Mouse (Mus musculus) neural tube, embryonic 13.5 days (tissue): ENCODE measurements around the gene Setd1a. TPM values are rescaled to one million over a fixed set of nuclear protein-coding genes. Genes with fewer than 3 reads are reported as not detected.
"Not testable (repeated sequence)": the region's sequence is repeated elsewhere in the genome, so short reads cannot be mapped to it uniquely, and the experiment has no call there.

Source experiments
- ATAC-seq: fragments of 200-750 bp; cut with Nextera tagmentation; 2 replicates; pipeline ENCODE4 v1.8.0; 2017; ENCODE audit warnings: low read depth, mild to moderate bottlenecking, moderate TSS enrichment, moderate library complexity
- H3K27ac ChIP-seq: fragments of 300-500 bp; sonication (generic); replicated peaks from 2 replicates; pipeline ENCODE4 v1.5.1; 2015; ENCODE audit warnings: moderate library complexity, mild to moderate bottlenecking, inconsistent platforms
- H3K27me3 ChIP-seq: fragments of 300-500 bp; sonication (generic); 2 replicates; pipeline ENCODE4 v1.6.1; 2015; ENCODE audit warnings: mild to moderate bottlenecking, inconsistent platforms
- H3K36me3 ChIP-seq: fragments of 300-500 bp; sonication (generic); 2 replicates; pipeline ENCODE4 v1.6.1; 2015; ENCODE audit warnings: mild to moderate bottlenecking, inconsistent platforms
- H3K4me1 ChIP-seq: fragments of 300-500 bp; sonication (generic); replicated peaks from 2 replicates; pipeline ENCODE4 v1.6.1; 2015; ENCODE audit warnings: inconsistent platforms
- H3K4me2 ChIP-seq: fragments of 300-500 bp; sonication (generic); 2 replicates; pipeline ENCODE4 v1.6.1; 2015; ENCODE audit warnings: inconsistent platforms, mild to moderate bottlenecking, moderate library complexity
- H3K4me3 ChIP-seq: fragments of 300-500 bp; sonication (generic); 2 replicates; pipeline ENCODE4 v1.5.1; 2015; ENCODE audit warnings: mild to moderate bottlenecking, inconsistent platforms
- H3K9ac ChIP-seq: fragments of 300-500 bp; sonication (generic); 2 replicates; pipeline ENCODE4 v1.6.1; 2015; ENCODE audit warnings: moderate library complexity, mild to moderate bottlenecking, inconsistent platforms
- H3K9me3 ChIP-seq: fragments of 300-500 bp; sonication (generic); 2 replicates; pipeline ENCODE4 v1.6.1; 2016; ENCODE audit warnings: inconsistent platforms
- WGBS: fragments of 180-500 bp; shearing (Covaris S2); methylation state at CpG from one replicate; pipeline ENCODE4 v1.1.7; 2015; 5-methylcytosine and 5-hydroxymethylcytosine counted together
- polyA plus RNA-seq: library from polyadenylated mRNA; unstranded; fragments of >200 nt; fragmentation: Nextera tagmentation; extraction: Ambion mirVana; gene quantifications from 2 replicates; pipeline ENCODE4 v1.2.1, GENCODE M21; 2015

The Setd1a gene
- polyA plus RNA-seq, 1 experiment from 2014 or later, result 19.0 TPM

DNA sequence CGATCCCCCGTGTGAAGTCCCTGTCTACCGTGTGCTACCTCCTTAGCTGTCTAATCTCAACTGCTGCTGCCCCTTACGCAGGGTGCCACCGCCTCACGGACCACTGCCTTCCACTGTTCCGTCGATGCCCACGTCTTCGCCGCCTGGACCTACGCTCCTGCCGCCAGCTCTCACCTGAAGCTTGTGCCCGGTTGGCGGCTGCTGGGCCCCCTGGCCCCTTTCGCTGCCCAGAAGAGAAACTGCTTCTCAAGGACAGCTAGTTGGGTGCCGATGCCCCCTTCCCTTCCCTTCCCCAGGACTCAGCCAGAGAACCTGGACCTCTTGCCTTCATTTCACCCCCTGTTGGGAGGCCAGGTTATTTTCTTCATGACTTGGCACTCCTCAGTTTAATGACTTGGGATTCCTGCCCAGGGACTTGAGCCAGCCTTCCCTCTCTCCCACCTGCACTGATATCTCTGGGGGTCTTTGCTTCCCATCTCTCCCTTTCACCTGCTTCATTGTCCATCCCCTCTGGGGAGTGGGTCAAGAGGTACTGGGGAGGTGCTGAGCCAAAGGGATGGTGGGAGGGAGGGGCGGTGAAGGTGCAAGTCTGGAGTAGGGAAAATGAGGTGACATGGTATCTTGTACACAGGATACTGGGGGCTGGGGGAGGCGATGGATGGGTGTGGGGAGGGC lies 8.7 kb upstream of the Setd1a start:
- Histone ChIP-seq H3K27ac (no peak overlapping the region), H3K9ac (no peak overlapping the region), H3K36me3 (peaks cover 57% of the 10 kb centered on the region)

DNA sequence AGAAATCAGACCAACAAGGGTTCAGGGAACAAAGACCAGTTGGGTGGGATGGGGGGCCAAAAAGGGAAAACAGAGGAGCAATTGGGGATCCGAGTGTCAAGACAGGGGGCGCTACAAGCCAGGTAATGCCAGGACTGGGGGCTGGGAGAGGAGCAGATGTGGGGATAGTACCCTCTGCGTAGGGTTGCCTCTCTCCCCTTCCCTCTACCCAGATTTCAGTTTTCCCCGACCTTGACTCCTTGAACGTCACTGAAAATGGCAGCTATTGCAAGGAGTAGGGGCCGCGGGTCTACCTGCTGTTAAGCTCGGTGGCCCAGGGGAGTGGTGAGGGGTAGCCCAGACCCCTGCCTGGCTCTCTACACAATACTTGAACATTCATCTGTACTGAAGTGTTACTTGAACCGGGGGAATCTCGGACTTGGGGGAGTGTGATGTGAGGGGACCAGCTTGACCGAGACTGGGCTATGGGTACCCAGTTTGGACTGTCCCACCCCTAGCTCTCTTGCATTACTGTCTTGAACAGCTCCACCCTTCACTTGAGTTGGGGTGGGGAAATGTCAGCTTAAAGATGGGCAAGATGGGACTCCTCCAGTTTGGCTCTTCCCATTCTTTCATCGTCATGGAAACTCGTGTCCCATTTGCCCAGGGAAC lies 8.0 kb upstream of the Setd1a start:
- Histone ChIP-seq H3K4me2 (peak overlapping the region; percentile 74), H3K36me3 (peaks cover 53% of the 10 kb centered on the region), H3K4me3 (no peak overlapping the region; the same call in 1 of the 2 replicates), H3K27ac (0 out of 2 replicates have a peak overlapping the region, but pooled peaks have one; percentile 33), H3K27me3 (no peaks in the 10 kb centered on the region), H3K4me1 (peaks cover 31% of the 10 kb centered on the region), H3K9me3 (no peaks in the 10 kb centered on the region), H3K9ac (no peak overlapping the region)
- WGBS, result 51% methylated on average over 13 of the region's 13 CpGs
- ATAC-seq, result peak; percentile 18

More for the DNA sequence above, 8.7 kb upstream of the Setd1a start:
- Histone ChIP-seq H3K4me2 (no peak overlapping the region), H3K9me3 (no peaks in the 10 kb centered on the region), H3K4me3 (no peak overlapping the region), H3K27me3 (no peaks in the 10 kb centered on the region), H3K4me1 (peaks cover 31% of the 10 kb centered on the region)
- 96% methylated on average over 19 of the region's 19 CpGs for WGBS
- ATAC-seq, result no peak

DNA sequence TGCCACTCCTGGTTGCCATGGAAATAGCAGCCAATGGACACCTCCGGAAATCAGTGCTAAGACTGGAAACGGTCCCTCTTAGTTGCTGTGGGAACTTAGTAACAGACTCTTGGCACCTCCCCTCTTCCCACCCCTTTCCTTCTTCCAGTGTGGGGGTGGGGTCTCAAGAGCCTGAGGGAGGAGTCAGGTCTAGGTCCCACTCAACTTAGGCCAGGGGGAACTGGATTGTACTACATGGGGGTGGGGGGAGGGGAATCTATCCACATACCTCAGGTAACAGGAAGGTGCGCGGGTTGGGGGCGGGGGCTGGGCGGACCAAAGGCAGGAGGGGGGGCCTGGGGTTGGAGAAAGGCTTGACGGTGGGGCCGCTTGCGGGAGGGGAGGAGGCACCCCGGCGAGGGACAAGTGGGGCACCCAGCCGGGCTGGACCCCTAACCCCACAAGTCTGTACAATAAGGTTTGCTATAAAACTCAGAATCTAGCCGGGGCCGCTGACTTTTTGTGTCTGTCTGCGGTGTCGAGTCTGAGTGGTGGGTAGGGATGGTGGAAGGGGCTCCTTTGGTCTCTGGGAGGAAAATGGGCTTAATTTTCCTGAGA lies 7.4 kb upstream of the Setd1a start:
- H3K4me2 ChIP-seq, result peak overlapping the region; percentile 74
- no peaks in the 10 kb centered on the region for H3K27me3 ChIP-seq
- under 1% methylated on average over 16 of the region's 16 CpGs for WGBS
- peaks cover 31% of the 10 kb centered on the region for H3K4me1 ChIP-seq
- H3K9me3 ChIP-seq, result no peaks in the 10 kb centered on the region
- H3K36me3 ChIP-seq, result peaks cover 47% of the 10 kb centered on the region
- peak overlapping the region; percentile 74 for H3K27ac ChIP-seq
- ATAC-seq, result peak; percentile 83
- peak overlapping the region; percentile 80 for H3K9ac ChIP-seq
- H3K4me3 ChIP-seq, result peak overlapping the region; percentile 48

DNA sequence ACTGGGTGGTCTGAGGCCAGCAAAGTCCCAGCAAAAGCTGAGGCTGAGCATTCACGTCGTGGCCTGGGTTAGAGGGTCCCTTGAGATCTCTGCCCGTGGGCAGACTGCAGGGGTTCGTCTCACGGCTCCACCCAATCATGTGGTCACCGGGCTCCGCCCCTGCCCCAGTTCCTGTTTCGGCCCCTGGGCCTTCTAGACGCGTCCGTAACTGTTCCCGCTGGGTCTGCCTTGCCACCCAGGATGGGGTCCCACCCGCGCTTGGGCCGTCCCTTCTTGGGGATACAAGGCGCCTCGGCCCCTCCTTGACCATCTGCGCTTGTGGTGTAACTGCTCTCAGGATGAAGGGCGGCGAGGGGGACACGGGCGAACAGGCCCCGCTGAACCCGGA lies 6.8 kb upstream of the Setd1a start, which contains the start of gene Orai3:
TSS of gene Orai3 (plus strand) at position 165 of the 388 bp plus-strand sequence.
- no peaks in the 10 kb centered on the region for H3K9me3 ChIP-seq
- peaks cover 41% of the 10 kb centered on the region for H3K36me3 ChIP-seq
- H3K4me2 ChIP-seq, result peak within 1 kb of the TSS; percentile 74
- H3K27me3 ChIP-seq, result no peaks in the 10 kb centered on the region
- peak within 1 kb of the TSS; percentile 48 for H3K4me3 ChIP-seq
- H3K9ac ChIP-seq, result peak within 1 kb of the TSS; percentile 80
- H3K4me1 ChIP-seq, result peaks cover 31% of the 10 kb centered on the region
- ATAC-seq, result peak; percentile 67
- WGBS, result under 1% methylated on average over 24 of the region's 24 CpGs
- H3K27ac ChIP-seq, result peak within 1 kb of the TSS; percentile 74

DNA sequence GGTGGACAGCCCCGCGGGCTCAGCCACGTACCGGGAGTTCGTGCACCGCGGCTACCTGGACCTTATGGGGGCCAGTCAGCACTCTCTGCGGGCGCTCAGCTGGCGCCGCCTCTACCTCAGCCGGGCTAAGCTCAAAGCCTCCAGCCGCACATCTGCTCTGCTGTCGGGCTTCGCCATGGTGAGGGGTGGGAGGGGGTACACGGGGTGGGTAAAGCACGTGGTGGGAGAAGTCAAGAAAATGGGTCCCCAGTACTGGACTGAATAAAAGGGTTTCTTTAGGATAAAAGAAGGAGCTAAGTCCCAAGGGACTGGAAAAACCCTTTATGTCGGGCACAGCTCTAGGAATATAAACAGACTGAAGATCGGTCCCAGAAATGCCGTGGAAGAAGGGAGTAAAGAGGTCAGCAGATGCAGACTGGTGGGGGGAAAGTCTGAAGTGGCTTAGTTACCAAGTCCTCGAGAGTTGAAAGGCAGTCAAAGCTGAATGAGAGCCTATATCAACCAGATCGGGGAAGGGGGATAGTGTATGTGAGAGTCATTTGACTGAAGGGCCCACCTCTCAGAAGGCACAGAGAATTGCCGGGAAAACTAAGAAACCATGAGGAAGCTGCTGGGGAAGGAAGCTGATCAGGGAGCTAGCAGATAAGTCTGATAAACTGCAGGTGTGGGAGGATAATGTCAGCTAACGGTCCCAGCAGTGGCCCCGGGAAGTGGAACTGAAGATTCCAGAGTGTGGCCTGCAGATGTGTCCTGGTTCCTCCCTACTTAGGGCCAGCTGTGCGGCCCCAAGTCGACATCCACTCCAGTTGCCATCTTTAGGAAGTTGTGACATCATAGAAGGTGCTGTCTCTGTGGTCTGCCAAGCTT lies 6.2 kb upstream of the Setd1a start:
- Histone ChIP-seq H3K27me3 (no peaks in the 10 kb centered on the region), H3K27ac (peak overlapping the region; percentile 74), H3K4me2 (peak overlapping the region; percentile 74), H3K4me1 (peaks cover 31% of the 10 kb centered on the region), H3K4me3 (peak overlapping the region; percentile 48), H3K36me3 (peaks cover 35% of the 10 kb centered on the region), H3K9me3 (no peaks in the 10 kb centered on the region), H3K9ac (peak overlapping the region; percentile 80)
- ATAC-seq, result peak; percentile 28
- 5% methylated on average over 27 of the region's 27 CpGs for WGBS

DNA sequence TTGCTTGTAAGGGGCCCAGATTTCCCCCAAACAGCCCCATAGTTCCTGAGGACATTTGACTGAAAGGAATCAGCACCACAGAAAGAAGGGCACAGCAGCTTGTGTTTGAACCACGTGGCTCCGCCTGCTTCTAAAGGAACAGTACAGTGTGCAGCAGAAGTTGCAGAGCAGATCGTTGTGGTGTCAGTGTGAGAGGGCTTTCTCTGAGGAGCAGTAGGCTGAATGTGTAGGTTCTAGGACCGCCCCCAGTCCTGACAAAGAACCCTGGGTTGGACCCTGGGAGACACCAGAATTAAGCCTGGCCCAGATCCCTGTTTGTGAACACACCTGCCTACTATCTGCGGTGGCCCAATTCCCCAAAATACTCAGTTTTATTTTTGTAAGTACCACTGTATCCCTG lies 5.2 kb upstream of the Setd1a start:
- H3K27me3 ChIP-seq, result no peaks in the 10 kb centered on the region
- peaks cover 38% of the 10 kb centered on the region for H3K4me1 ChIP-seq
- ATAC-seq, result no peak
- no peak overlapping the region for H3K27ac ChIP-seq
- H3K36me3 ChIP-seq, result peaks cover 25% of the 10 kb centered on the region
- H3K4me3 ChIP-seq, result peak overlapping the region; percentile 48; the same call in 1 of the 2 replicates
- 75% methylated on average over 5 of the region's 5 CpGs for WGBS
- no peaks in the 10 kb centered on the region for H3K9me3 ChIP-seq
- peak overlapping the region; percentile 80 for H3K9ac ChIP-seq
- H3K4me2 ChIP-seq, result peak overlapping the region; percentile 74; the same call in 1 of the 2 replicates

DNA sequence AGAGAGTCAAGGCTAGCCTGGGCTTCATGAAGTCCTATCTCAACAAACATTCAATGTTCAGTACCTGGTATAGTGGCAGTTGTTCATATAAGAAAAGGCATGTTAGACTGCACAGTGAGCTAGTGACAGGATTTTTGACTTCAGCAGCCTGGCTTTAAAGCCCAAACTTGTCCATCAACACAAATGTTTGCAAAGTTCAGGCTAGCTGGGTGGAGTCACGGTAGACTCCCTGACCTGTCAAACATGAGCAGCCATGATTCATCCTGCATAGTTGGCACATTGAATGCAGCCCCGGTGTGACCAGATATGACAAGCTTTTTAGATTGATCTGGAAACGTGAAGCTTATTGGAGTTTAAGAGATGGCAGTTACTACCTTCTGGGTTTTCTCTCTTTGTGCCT lies 4.4 kb upstream of the Setd1a start:
- Histone ChIP-seq H3K4me2 (no peak overlapping the region), H3K9me3 (no peaks in the 10 kb centered on the region), H3K4me3 (no peak overlapping the region), H3K36me3 (peaks cover 17% of the 10 kb centered on the region), H3K9ac (no peak overlapping the region), H3K27ac (no peak overlapping the region), H3K4me1 (peaks cover 38% of the 10 kb centered on the region), H3K27me3 (no peaks in the 10 kb centered on the region)
- ATAC-seq, result no peak
- 79% methylated on average over 3 of the region's 3 CpGs for whole genome bisulfite sequencing

DNA sequence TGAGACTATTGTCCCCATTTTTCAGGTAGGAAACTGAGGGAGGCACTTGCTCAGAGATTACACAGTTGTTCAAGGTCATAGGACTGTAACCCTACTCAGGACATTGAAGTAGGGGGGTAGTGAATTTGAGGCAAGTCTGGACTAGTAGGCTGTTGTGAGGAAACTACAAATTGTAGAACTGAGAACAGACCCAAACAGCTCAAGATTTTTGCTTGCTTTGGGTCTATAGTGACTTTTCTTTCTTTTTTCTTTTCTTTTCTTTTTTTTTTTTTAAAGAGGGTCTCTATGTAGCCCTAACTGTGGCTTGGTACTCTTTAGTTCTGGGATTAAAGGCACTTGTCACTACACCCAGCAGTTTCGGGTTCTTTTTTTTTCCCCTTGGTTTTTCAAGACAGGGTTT lies 3.9 kb upstream of the Setd1a start:
- H3K27ac ChIP-seq, result no peak overlapping the region
- no peaks in the 10 kb centered on the region for H3K27me3 ChIP-seq
- H3K9me3 ChIP-seq, result no peaks in the 10 kb centered on the region
- H3K4me2 ChIP-seq, result no peak overlapping the region
- WGBS, result 90% methylated on average over 1 of the region's 1 CpGs
- peaks cover 38% of the 10 kb centered on the region for H3K4me1 ChIP-seq
- ATAC-seq, result no peak
- H3K4me3 ChIP-seq, result no peak overlapping the region
- H3K36me3 ChIP-seq, result peaks cover 12% of the 10 kb centered on the region
- no peak overlapping the region for H3K9ac ChIP-seq

DNA sequence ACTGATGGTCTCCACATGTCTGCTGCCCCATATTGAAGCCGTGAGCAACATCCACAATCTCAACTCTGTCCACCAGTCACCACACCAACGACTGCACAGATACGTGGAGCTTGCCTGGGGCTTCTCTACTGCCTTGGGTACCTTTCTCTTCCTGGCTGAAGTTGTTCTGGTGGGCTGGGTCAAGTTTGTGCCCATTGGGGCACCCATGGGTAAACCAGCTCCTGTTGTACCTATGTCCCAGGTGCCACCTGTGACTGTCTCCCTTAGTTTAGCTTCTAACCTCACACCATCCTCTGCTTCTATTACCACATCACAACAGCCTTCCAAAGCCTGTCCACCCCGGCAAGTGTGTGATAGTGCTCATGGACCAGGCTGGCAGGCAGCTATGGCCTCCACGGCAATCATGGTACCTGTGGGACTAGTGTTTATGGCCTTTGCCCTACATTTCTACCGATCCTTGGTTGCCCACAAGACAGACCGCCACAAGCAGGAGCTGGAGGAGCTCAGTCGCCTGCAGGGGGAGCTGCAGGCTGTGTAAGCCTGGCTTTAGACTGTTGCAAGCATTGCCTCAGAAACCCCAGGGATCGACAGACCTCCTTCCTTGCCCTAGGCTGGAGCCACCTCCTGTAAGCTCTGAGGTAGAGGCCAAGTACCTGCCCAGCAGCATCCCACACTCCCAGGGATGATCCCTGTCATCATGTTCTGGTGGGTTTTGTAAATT lies 2.6 kb upstream of the Setd1a start:
- Histone ChIP-seq H3K4me3 (no peak overlapping the region), H3K27ac (no peak overlapping the region), H3K27me3 (no peaks in the 10 kb centered on the region), H3K9me3 (no peaks in the 10 kb centered on the region), H3K9ac (no peak overlapping the region), H3K36me3 (peaks cover 4% of the 10 kb centered on the region; the same call in 1 of the 2 replicates), H3K4me2 (no peak overlapping the region), H3K4me1 (peaks cover 41% of the 10 kb centered on the region)
- 40% methylated on average over 9 of the region's 9 CpGs for WGBS
- ATAC-seq, result no peak

DNA sequence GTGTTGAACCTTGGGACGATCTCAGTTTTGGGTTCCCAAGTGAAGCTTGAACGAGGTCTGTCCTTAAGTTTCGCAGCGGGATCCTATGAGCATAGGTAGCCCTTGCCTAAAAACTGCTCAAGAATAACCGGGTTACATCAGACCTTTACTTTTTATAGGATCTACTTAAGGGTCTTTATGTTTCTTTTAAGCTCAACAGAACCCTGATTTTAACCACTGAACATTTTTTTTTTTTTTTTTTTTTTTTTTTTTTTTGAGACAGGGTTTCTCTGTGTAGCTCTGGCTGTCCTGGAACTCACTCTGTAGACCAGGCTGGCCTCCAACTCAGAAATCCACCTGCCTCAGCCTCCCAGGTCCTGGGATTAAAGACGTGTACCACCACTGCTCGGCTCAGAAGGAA lies 633 bp upstream of the Setd1a start:
- Histone ChIP-seq H3K4me2 (peak overlapping the region; percentile 91), H3K36me3 (peaks cover 19% of the 10 kb centered on the region), H3K9ac (peak overlapping the region; percentile 94), H3K27ac (peak overlapping the region; percentile 95), H3K4me3 (peak overlapping the region; percentile 89), H3K4me1 (peaks cover 25% of the 10 kb centered on the region)
- H3K27me3 ChIP-seq, H3K9me3 ChIP-seq, ATAC-seq: not testable (repeated sequence)
- WGBS, result 78% methylated on average over 7 of the region's 7 CpGs

DNA sequence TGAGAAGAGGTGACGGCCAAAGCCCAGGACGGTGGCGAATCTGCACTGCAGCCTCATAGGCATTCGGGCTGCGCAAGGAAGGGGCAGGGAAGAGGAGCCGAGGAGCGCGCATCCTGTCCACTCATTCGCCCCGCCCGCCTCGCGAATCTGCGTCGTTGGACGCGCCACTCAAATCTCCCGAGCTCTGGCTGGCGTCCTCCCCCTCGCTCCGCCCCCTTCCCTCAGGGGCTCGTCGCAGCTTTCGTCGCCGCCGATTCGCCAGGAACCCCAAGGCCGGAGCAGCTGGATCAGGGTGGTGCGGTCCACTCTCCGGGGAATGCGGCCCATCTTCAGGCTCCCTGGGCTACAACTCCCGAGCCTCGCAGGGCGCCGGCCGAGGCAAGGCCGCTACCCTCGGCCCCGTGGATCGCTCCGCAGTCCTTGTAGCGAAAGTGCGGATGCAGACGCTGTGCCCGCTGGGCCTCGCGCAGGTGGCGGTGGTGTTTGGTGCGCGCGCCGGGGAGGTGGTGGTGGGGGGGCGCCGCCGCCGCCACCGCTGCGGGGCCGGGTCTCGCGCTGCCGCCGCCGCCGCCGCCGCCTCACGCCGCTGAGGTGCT lies 506 bp downstream of the Setd1a start:
- H3K9me3 ChIP-seq, result no peaks in the 10 kb centered on the region
- H3K4me2 ChIP-seq, result peak overlapping the region; percentile 91
- peaks cover 30% of the 10 kb centered on the region for H3K36me3 ChIP-seq
- peaks cover 22% of the 10 kb centered on the region for H3K4me1 ChIP-seq
- H3K9ac ChIP-seq, result peak overlapping the region; percentile 94
- under 1% methylated on average over 62 of the region's 70 CpGs for WGBS
- H3K27me3 ChIP-seq, result no peaks in the 10 kb centered on the region
- peak; percentile 92 for ATAC-seq
- peak overlapping the region; percentile 95 for H3K27ac ChIP-seq
- H3K4me3 ChIP-seq, result peak overlapping the region; percentile 89
